ENCODE assay signal across 26 mouse cellular contexts in genomic region chr7:100861209-100861608, GRCm38 (mm10). TPM values are rescaled to one million over a fixed set of nuclear protein-coding genes. Genes with fewer than 3 reads are reported as not detected.
DNase-seq lines count a peak whose midpoint lies in the region; ATAC-seq and TF ChIP-seq lines count a peak whose summit lies in the region.
"Had no signal": no experiment of that assay in that cellular context is flagged by ENCODE, and none has a peak within 500 bp of the region (broad histone marks: within the 10 kb centered on the region; RNA-seq: fewer than 3 reads in every experiment).

No protein-coding gene starts in this region.

- no peaks in the 10 kb centered on the region for H3K9me3 ChIP-seq in heart, embryonic 10.5 days
- no peaks in the 10 kb centered on the region for H3K9me3 ChIP-seq in neural tube, embryonic 12.5 days
- no peaks in the 10 kb centered on the region for H3K9me3 ChIP-seq in neural tube, embryonic 15.5 days (replicated peaks)
- H3K9me3 ChIP-seq in liver, embryonic 12.5 days (replicated peaks), result no peaks in the 10 kb centered on the region
- H3K9me3 ChIP-seq in liver, postnatal 0 days (ENCODE audit: low read length), result no peaks in the 10 kb centered on the region
- H3K9me3 ChIP-seq: embryonic facial prominence, embryonic 13.5 days; forebrain, embryonic 13.5 days; intestine, embryonic 15.5 days; midbrain, embryonic 13.5 days; stomach, embryonic 15.5 days had no signal

- H3K4me3 ChIP-seq in heart, embryonic 10.5 days, result no peak overlapping the region
- no peak overlapping the region for H3K4me3 ChIP-seq in neural tube, embryonic 12.5 days
- no peak overlapping the region for H3K4me3 ChIP-seq in neural tube, embryonic 15.5 days (replicated peaks)
- peak overlapping the region; percentile 93 for H3K4me3 ChIP-seq in liver, embryonic 12.5 days
- H3K4me3 ChIP-seq in liver, postnatal 0 days (ENCODE audit: low read depth, low read length), result peak overlapping the region; percentile 97
- H3K4me3 ChIP-seq: embryonic facial prominence, embryonic 13.5 days; forebrain, embryonic 13.5 days; intestine, embryonic 15.5 days; midbrain, embryonic 13.5 days had no signal

- 0 out of 2 replicates have a peak overlapping the region, but pooled peaks have one; percentile 98 for H3K4me2 ChIP-seq in neural tube, embryonic 12.5 days (replicated peaks)
- no peak overlapping the region for H3K4me2 ChIP-seq in neural tube, embryonic 15.5 days
- peak overlapping the region; percentile 82 for H3K4me2 ChIP-seq in liver, embryonic 12.5 days
- peak overlapping the region; percentile 98 for H3K4me2 ChIP-seq in liver, postnatal 0 days (ENCODE audit: low read depth, low read length)
- H3K4me2 ChIP-seq: midbrain, embryonic 13.5 days had no signal

- no peaks in the 10 kb centered on the region for H3K27me3 ChIP-seq in heart, embryonic 10.5 days (ENCODE audit: insufficient read depth, poor library complexity, severe bottlenecking)
- no peaks in the 10 kb centered on the region for H3K27me3 ChIP-seq in neural tube, embryonic 12.5 days (replicated peaks)
- H3K27me3 ChIP-seq in neural tube, embryonic 15.5 days (replicated peaks), result no peaks in the 10 kb centered on the region
- no peaks in the 10 kb centered on the region for H3K27me3 ChIP-seq in liver, embryonic 12.5 days (replicated peaks)
- H3K27me3 ChIP-seq in liver, postnatal 0 days (ENCODE audit: insufficient read depth, low read length), result no peaks in the 10 kb centered on the region
- H3K27me3 ChIP-seq: embryonic facial prominence, embryonic 13.5 days; forebrain, embryonic 13.5 days; intestine, embryonic 15.5 days; midbrain, embryonic 13.5 days; Patski; stomach, embryonic 15.5 days had no signal

- no peak for TF ChIP-seq EP300 in liver, postnatal 0 days (IDR thresholded peaks at IDR 0.05; ENCODE audit: low read depth)

- WGBS in heart, embryonic 10.5 days, result 84% methylated on average over 5 of the region's 5 CpGs
- 93% methylated on average over 5 of the region's 5 CpGs for WGBS in neural tube, embryonic 12.5 days
- 91% methylated on average over 5 of the region's 5 CpGs for WGBS in neural tube, embryonic 15.5 days
- WGBS in liver, embryonic 12.5 days (ENCODE audit: insufficient replicate concordance), result 61% methylated on average over 5 of the region's 5 CpGs
- 77% methylated on average over 5 of the region's 5 CpGs for WGBS in liver, postnatal 0 days (ENCODE audit: insufficient replicate concordance)

- peak overlapping the region; percentile 49; the same call in 1 of the 2 replicates for H3K27ac ChIP-seq in heart, embryonic 10.5 days
- no peak overlapping the region for H3K27ac ChIP-seq in neural tube, embryonic 12.5 days
- H3K27ac ChIP-seq in neural tube, embryonic 15.5 days (replicated peaks), result no peak overlapping the region
- H3K27ac ChIP-seq in liver, embryonic 12.5 days, result peak overlapping the region; percentile 92
- no peak overlapping the region for H3K27ac ChIP-seq in liver, postnatal 0 days (ENCODE audit: low read depth)
- H3K27ac ChIP-seq: embryonic facial prominence, embryonic 13.5 days; forebrain, embryonic 13.5 days; hindbrain, postnatal 0 days; intestine, embryonic 15.5 days; kidney, postnatal 0 days; macrophage; midbrain, embryonic 13.5 days; stomach, embryonic 15.5 days had no signal

- H3K9ac ChIP-seq in neural tube, embryonic 12.5 days, result no peak overlapping the region
- H3K9ac ChIP-seq in neural tube, embryonic 15.5 days (replicated peaks), result no peak overlapping the region
- peak overlapping the region; percentile 98 for H3K9ac ChIP-seq in liver, embryonic 12.5 days
- H3K9ac ChIP-seq in liver, postnatal 0 days (replicated peaks), result peak overlapping the region; percentile 90; the same call in 1 of the 2 replicates
- H3K9ac ChIP-seq: embryonic facial prominence, embryonic 13.5 days; forebrain, embryonic 13.5 days; intestine, embryonic 15.5 days; midbrain, embryonic 13.5 days; stomach, embryonic 15.5 days had no signal

- no peak for ATAC-seq in neural tube, embryonic 12.5 days (ENCODE audit: low FRiP score, low read depth)
- no peak for ATAC-seq in neural tube, embryonic 15.5 days (ENCODE audit: low FRiP score)
- no peak for ATAC-seq in liver, embryonic 12.5 days
- ATAC-seq in liver, postnatal 0 days, result no peak
- ATAC-seq: forebrain, embryonic 13.5 days; hindbrain, postnatal 0 days; intestine, embryonic 15.5 days; midbrain, embryonic 13.5 days; Patski had no signal

- DNase-seq in heart, embryonic 10.5 days (ENCODE audit: low spot score), result no peak
- DNase-seq in heart, postnatal 10 days, result no peak
- no peak for DNase-seq in liver, postnatal 0 days
- no peak for DNase-seq in Muller cell, postnatal 12 days (ENCODE audit: inconsistent ontology term)
- DNase-seq in left cerebral cortex, adult 18-20 months (ENCODE audit: low spot score in 2 of 2), result no peak
- DNase-seq: adrenal gland, postnatal 14 days; B cell, adult 2 months; cerebellum, adult 11 months; cerebellum, adult 9-11 months; heart, adult 11 months; kidney, adult 2 months; lung, postnatal 10 days; right cerebral cortex, postnatal 25 days; thymus, postnatal 14 days had no signal

- intact Hi-C loops in heart, postnatal 10 days (cut with DNase I), result no loop called here

- TF ChIP-seq CTCF in liver, postnatal 0 days (IDR thresholded peaks at IDR 0.05; ENCODE audit: low read depth), result no peak

- peaks cover 57% of the 10 kb centered on the region for H3K4me1 ChIP-seq in heart, embryonic 10.5 days
- H3K4me1 ChIP-seq in neural tube, embryonic 12.5 days, result peaks cover 11% of the 10 kb centered on the region
- peaks cover 14% of the 10 kb centered on the region for H3K4me1 ChIP-seq in neural tube, embryonic 15.5 days
- H3K4me1 ChIP-seq in liver, embryonic 12.5 days, result peaks cover 63% of the 10 kb centered on the region
- peaks cover 53% of the 10 kb centered on the region for H3K4me1 ChIP-seq in liver, postnatal 0 days (ENCODE audit: insufficient read depth)

- no peaks in the 10 kb centered on the region for H3K36me3 ChIP-seq in heart, embryonic 10.5 days
- no peaks in the 10 kb centered on the region for H3K36me3 ChIP-seq in neural tube, embryonic 12.5 days
- H3K36me3 ChIP-seq in neural tube, embryonic 15.5 days, result no peaks in the 10 kb centered on the region
- H3K36me3 ChIP-seq in liver, embryonic 12.5 days, result peaks cover 45% of the 10 kb centered on the region
- H3K36me3 ChIP-seq in liver, postnatal 0 days (replicated peaks; ENCODE audit: insufficient read depth, low read length), result peaks cover 27% of the 10 kb centered on the region
- H3K36me3 ChIP-seq: embryonic facial prominence, embryonic 13.5 days; intestine, embryonic 15.5 days; midbrain, embryonic 13.5 days; stomach, embryonic 15.5 days had no signal

RNA-seq across cellular contexts. Expression of gene Relt, which starts 2.0 kb away (rescaled TPM):
- 4.4 and 5.3 TPM in 2 replicates for polyA plus RNA-seq in heart, embryonic 10.5 days (2016; fragmentation: Nextera tagmentation; extraction: Ambion mirVana)
- total RNA-seq in heart, postnatal 10 days (2021), result 1 to 10 TPM; 4.0 to 4.6 TPM
- 3.7 and 3.9 TPM in 2 replicates for polyA plus RNA-seq in neural tube, embryonic 12.5 days (2016; fragmentation: Nextera tagmentation; extraction: Ambion mirVana)
- polyA plus RNA-seq in neural tube, embryonic 15.5 days (2015; fragmentation: Nextera tagmentation; extraction: Ambion mirVana), result 5.9 and 6.3 TPM in 2 replicates
- polyA plus RNA-seq in liver, embryonic 12.5 days (2016; fragmentation: Nextera tagmentation; extraction: Ambion mirVana), result 17.8 and 18.2 TPM in 2 replicates
- 6.9 and 7.5 TPM in 2 replicates for polyA plus RNA-seq in liver, postnatal 0 days (2015; fragmentation: Nextera tagmentation; extraction: Ambion mirVana)
- total RNA-seq in left cerebral cortex, adult 18-20 months (2021), result 10 to 100 TPM; 13.2 to 21.8 TPM

Comparison
In these comparisons a context has a peak if more than half of its experiments do, and no peak if none do; other contexts are left out.
1. H3K27ac ChIP-seq: peak in heart, embryonic 10.5 days (single experiment) and liver, embryonic 12.5 days (single experiment); none in neural tube, embryonic 12.5 days (single experiment), neural tube, embryonic 15.5 days (single experiment) and liver, postnatal 0 days (single experiment).
2. H3K4me3 ChIP-seq: peak in liver, embryonic 12.5 days (single experiment) and liver, postnatal 0 days (single experiment); none in heart, embryonic 10.5 days (single experiment), neural tube, embryonic 12.5 days (single experiment) and neural tube, embryonic 15.5 days (single experiment).
3. H3K9ac ChIP-seq: peak in liver, embryonic 12.5 days (single experiment) and liver, postnatal 0 days (single experiment); none in neural tube, embryonic 12.5 days (single experiment) and neural tube, embryonic 15.5 days (single experiment).